Mouse (Mus musculus): ENCODE results near the gene Acsf3. TPM values are rescaled to one million over a fixed set of nuclear protein-coding genes. Genes with fewer than 3 reads are reported as not detected.

The Acsf3 gene
- polyA plus RNA-seq, 1 experiment from 2014 or later = 14.0 TPM

DNA sequence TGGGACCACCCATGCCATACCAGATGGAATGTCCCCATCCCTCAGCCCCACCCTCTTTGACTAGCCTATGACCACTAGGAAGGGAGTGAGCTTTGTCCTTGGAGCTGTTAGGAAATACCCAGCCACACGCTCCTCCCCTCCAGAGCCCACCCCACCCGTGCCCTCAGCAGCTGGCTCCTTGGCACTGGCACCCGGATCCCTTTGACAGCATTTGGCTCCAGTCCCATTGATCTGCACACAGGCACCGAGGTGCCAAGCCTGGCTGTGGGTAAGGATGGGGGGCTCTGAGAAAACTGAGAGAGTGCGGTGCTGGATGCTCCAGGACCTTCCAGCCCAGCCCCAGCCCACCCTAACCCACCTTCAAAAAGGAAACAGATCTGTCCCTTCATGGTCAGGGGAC lies 23.9 kb upstream of the Acsf3 start:
- no peak overlapping the region for H3K27ac ChIP-seq (replicated peaks; ENCODE audit: low read depth, low read length)
- H3K4me3 ChIP-seq (ENCODE audit: low read depth, low read length) = no peak overlapping the region
- H3K9ac ChIP-seq (ENCODE audit: low read depth, low read length) = no peak overlapping the region
- DNase-seq (ENCODE audit: low spot score) (no peak), ATAC-seq (ENCODE audit: low read depth) (no peak)
- no peaks in the 10 kb centered on the region for H3K9me3 ChIP-seq (ENCODE audit: control insufficient read depth, low read length)
- whole genome bisulfite sequencing = 68% methylated on average over 5 of the region's 5 CpGs
- no peaks in the 10 kb centered on the region for H3K36me3 ChIP-seq (ENCODE audit: control insufficient read depth, insufficient read depth, low read length)
- peaks cover 6% of the 10 kb centered on the region for H3K27me3 ChIP-seq (replicated peaks; ENCODE audit: control insufficient read depth, insufficient read depth, low read length)
- peaks cover 8% of the 10 kb centered on the region for H3K4me1 ChIP-seq (ENCODE audit: control insufficient read depth, insufficient read depth, low read length)
- H3K4me2 ChIP-seq (ENCODE audit: low read depth, low read length) = no peak overlapping the region

DNA sequence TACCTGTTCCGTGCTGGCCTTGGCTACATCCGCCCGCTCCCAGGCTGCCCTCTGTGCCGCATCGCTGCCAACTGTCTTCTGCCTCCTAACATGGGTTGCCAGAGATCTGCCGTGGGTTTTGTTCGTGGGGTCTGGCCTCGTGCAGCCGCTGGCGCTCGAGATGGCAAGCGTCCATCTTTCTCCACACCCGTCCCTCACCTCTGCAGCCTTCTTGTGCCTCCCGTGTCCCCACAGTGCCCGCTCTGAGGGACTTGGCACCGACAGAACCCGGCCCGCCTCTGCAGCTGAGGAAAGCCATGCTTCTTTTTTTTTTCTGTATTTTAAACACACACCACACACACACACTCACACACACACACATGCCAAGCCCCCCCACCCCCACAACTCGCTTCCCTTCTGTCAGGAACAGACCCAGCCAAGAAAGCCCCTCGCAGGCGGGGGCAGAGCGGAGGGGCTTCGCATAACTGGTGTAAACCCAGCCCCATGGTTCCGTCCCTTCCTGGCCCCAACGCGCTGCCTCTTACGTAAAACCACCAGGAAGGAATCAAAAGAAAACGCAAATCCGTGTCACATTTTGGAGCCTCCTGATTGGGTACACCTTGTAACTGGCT lies 23.1 kb upstream of the Acsf3 start:
- H3K36me3 ChIP-seq (ENCODE audit: control insufficient read depth, insufficient read depth, low read length) = no peaks in the 10 kb centered on the region
- ATAC-seq (ENCODE audit: low read depth) = no peak; the same call in 1 of the 2 replicates
- DNase-seq (ENCODE audit: low spot score) = no peak
- H3K4me1 ChIP-seq (ENCODE audit: control insufficient read depth, insufficient read depth, low read length) = peaks cover 3% of the 10 kb centered on the region; the same call in 1 of the 2 replicates
- no peak overlapping the region for H3K27ac ChIP-seq (replicated peaks; ENCODE audit: low read depth, low read length)
- WGBS = 86% methylated on average over 29 of the region's 29 CpGs
- no peak overlapping the region for H3K4me2 ChIP-seq (ENCODE audit: low read depth, low read length)
- no peak overlapping the region for H3K9ac ChIP-seq (ENCODE audit: low read depth, low read length)
- no peak overlapping the region for H3K4me3 ChIP-seq (ENCODE audit: low read depth, low read length)
- H3K9me3 ChIP-seq (ENCODE audit: control insufficient read depth, low read length) = no peaks in the 10 kb centered on the region
- H3K27me3 ChIP-seq (replicated peaks; ENCODE audit: control insufficient read depth, insufficient read depth, low read length) = no peaks in the 10 kb centered on the region; the same call in 1 of the 2 replicates

DNA sequence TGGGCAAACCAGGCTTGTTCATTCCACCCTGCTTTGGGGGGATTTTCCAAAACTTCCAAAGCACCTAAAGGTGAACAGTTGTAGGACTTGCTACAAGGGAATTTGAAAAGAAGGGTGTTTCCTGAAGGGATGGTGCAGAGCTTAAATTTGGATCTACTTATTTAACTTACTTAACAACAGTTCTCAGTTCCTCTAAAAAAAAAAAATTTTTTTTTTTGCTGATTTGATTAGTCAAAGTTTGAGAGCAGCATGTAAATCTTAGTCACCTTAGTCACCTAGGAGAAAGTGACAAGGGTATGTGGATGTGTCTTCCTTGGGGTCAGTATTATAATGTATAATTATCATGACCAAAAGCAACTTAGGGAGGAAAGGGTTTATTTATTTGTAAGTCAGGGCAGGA lies 16.7 kb upstream of the Acsf3 start:
- Histone ChIP-seq H3K27me3 (replicated peaks; ENCODE audit: control insufficient read depth, insufficient read depth, low read length) (no peaks in the 10 kb centered on the region), H3K4me2 (ENCODE audit: low read depth, low read length) (no peak overlapping the region), H3K9ac (ENCODE audit: low read depth, low read length) (no peak overlapping the region), H3K36me3 (ENCODE audit: control insufficient read depth, insufficient read depth, low read length) (no peaks in the 10 kb centered on the region), H3K9me3 (ENCODE audit: control insufficient read depth, low read length) (no peaks in the 10 kb centered on the region), H3K4me1 (ENCODE audit: control insufficient read depth, insufficient read depth, low read length) (no peaks in the 10 kb centered on the region), H3K27ac (replicated peaks; ENCODE audit: low read depth, low read length) (no peak overlapping the region), H3K4me3 (ENCODE audit: low read depth, low read length) (no peak overlapping the region)
- ATAC-seq (ENCODE audit: low read depth) (no peak), DNase-seq (ENCODE audit: low spot score) (no peak)

- no peak overlapping the region for H3K4me3 ChIP-seq (ENCODE audit: low read depth, low read length)
- H3K4me2 ChIP-seq (ENCODE audit: low read depth, low read length) = no peak overlapping the region
- H3K9me3 ChIP-seq (ENCODE audit: control insufficient read depth, low read length) = no peaks in the 10 kb centered on the region
- H3K27ac ChIP-seq (replicated peaks; ENCODE audit: low read depth, low read length) = no peak overlapping the region
- H3K27me3 ChIP-seq (replicated peaks; ENCODE audit: control insufficient read depth, insufficient read depth, low read length) = no peaks in the 10 kb centered on the region
- DNase-seq (ENCODE audit: low spot score) (no peak), ATAC-seq (ENCODE audit: low read depth) (no peak)
- 77% methylated on average over 7 of the region's 7 CpGs for WGBS
- no peaks in the 10 kb centered on the region for H3K36me3 ChIP-seq (ENCODE audit: control insufficient read depth, insufficient read depth, low read length)
- no peak overlapping the region for H3K9ac ChIP-seq (ENCODE audit: low read depth, low read length)
- H3K4me1 ChIP-seq (ENCODE audit: control insufficient read depth, insufficient read depth, low read length) = no peaks in the 10 kb centered on the region
Observed at GRCm38 (mm10) chr8:122760116-122760515, 15.2 kb upstream of the Acsf3 start.

DNA sequence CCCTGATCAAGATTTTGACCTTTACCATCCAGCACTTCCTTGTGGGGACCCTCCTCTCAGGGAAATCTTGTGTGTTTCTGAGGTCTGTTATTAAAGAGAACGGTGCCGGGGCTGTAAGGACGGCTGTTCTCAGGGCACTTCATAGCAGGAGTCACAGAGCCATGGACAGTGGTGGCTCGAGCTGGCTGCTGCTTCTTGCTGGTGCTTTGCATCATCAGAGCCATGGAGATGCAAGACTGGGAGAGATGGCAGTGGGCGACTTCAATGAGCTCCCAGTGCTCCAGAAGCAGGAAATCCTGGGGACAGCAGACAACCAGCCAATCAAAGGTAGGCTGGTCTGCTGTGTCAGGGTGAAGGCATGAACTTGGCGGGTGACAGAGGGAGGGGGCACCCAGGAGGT lies 14.2 kb upstream of the Acsf3 start:
- no peaks in the 10 kb centered on the region for H3K27me3 ChIP-seq (replicated peaks; ENCODE audit: control insufficient read depth, insufficient read depth, low read length)
- H3K4me3 ChIP-seq (ENCODE audit: low read depth, low read length) = no peak overlapping the region
- H3K36me3 ChIP-seq (ENCODE audit: control insufficient read depth, insufficient read depth, low read length) = no peaks in the 10 kb centered on the region
- H3K9me3 ChIP-seq (ENCODE audit: control insufficient read depth, low read length) = no peaks in the 10 kb centered on the region
- H3K9ac ChIP-seq (ENCODE audit: low read depth, low read length) = no peak overlapping the region
- ATAC-seq (ENCODE audit: low read depth) (no peak), DNase-seq (ENCODE audit: low spot score) (no peak)
- H3K27ac ChIP-seq (replicated peaks; ENCODE audit: low read depth, low read length) = no peak overlapping the region
- H3K4me2 ChIP-seq (ENCODE audit: low read depth, low read length) = no peak overlapping the region
- 72% methylated on average over 6 of the region's 6 CpGs for whole genome bisulfite sequencing
- no peaks in the 10 kb centered on the region for H3K4me1 ChIP-seq (ENCODE audit: control insufficient read depth, insufficient read depth, low read length)

- H3K36me3 ChIP-seq (ENCODE audit: control insufficient read depth, insufficient read depth, low read length) = no peaks in the 10 kb centered on the region
- no peak for ATAC-seq (ENCODE audit: low read depth)
- no peak overlapping the region for H3K27ac ChIP-seq (replicated peaks; ENCODE audit: low read depth, low read length)
- H3K4me1 ChIP-seq (ENCODE audit: control insufficient read depth, insufficient read depth, low read length) = no peaks in the 10 kb centered on the region
- 48% methylated on average over 12 of the region's 12 CpGs for WGBS
- no peak for DNase-seq (ENCODE audit: low spot score)
- H3K4me2 ChIP-seq (ENCODE audit: low read depth, low read length) = no peak overlapping the region
- H3K9me3 ChIP-seq (ENCODE audit: control insufficient read depth, low read length) = no peaks in the 10 kb centered on the region
- no peak overlapping the region for H3K4me3 ChIP-seq (ENCODE audit: low read depth, low read length)
- H3K27me3 ChIP-seq (replicated peaks; ENCODE audit: control insufficient read depth, insufficient read depth, low read length) = no peaks in the 10 kb centered on the region
- H3K9ac ChIP-seq (ENCODE audit: low read depth, low read length) = no peak overlapping the region
Observed at GRCm38 (mm10) chr8:122762731-122763266, 12.5 kb upstream of the Acsf3 start.

DNA sequence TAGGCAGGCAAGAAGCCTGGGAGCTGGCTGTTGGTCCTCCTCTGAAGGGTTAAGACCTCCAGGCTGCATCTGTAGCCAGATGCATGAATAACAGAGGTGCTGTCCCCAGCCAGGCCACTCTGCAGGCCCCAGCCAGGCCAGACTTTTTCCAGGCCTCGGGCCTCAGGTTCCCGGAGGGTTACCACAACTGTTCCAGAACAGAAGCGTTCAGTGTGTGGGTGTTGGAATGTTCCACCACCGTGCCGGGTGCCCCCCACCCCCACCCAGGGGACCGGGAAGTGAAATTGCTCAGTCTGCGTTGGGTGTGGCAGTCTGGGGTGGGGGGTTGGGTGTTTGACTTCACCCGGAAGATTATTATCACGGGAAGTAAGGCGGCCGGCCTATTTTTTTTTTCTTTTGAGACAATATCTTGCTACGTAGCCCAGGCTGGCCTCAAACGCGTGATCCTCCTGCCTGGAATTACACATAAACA lies 12.0 kb upstream of the Acsf3 start:
- 75% methylated on average over 14 of the region's 14 CpGs for WGBS
- ATAC-seq (ENCODE audit: low read depth) (no peak), DNase-seq (ENCODE audit: low spot score) (no peak)
- Histone ChIP-seq H3K27me3 (replicated peaks; ENCODE audit: control insufficient read depth, insufficient read depth, low read length) (no peaks in the 10 kb centered on the region), H3K9ac (ENCODE audit: low read depth, low read length) (no peak overlapping the region), H3K9me3 (ENCODE audit: control insufficient read depth, low read length) (no peaks in the 10 kb centered on the region), H3K4me1 (ENCODE audit: control insufficient read depth, insufficient read depth, low read length) (no peaks in the 10 kb centered on the region), H3K4me2 (ENCODE audit: low read depth, low read length) (no peak overlapping the region), H3K27ac (replicated peaks; ENCODE audit: low read depth, low read length) (no peak overlapping the region), H3K36me3 (ENCODE audit: control insufficient read depth, insufficient read depth, low read length) (no peaks in the 10 kb centered on the region), H3K4me3 (ENCODE audit: low read depth, low read length) (no peak overlapping the region)

GRCm38 (mm10) chr8:122764790-122765474 lies 10.4 kb upstream of the Acsf3 start:
- H3K4me1 ChIP-seq (ENCODE audit: control insufficient read depth, insufficient read depth, low read length) = no peaks in the 10 kb centered on the region
- 80% methylated on average over 7 of the region's 7 CpGs for WGBS
- no peak overlapping the region for H3K4me2 ChIP-seq (ENCODE audit: low read depth, low read length)
- ATAC-seq (ENCODE audit: low read depth) (no peak), DNase-seq (ENCODE audit: low spot score) (no peak)
- H3K9me3 ChIP-seq (ENCODE audit: control insufficient read depth, low read length) = no peaks in the 10 kb centered on the region
- H3K27ac ChIP-seq (replicated peaks; ENCODE audit: low read depth, low read length) = no peak overlapping the region
- no peak overlapping the region for H3K9ac ChIP-seq (ENCODE audit: low read depth, low read length)
- no peaks in the 10 kb centered on the region for H3K36me3 ChIP-seq (ENCODE audit: control insufficient read depth, insufficient read depth, low read length)
- H3K4me3 ChIP-seq (ENCODE audit: low read depth, low read length) = no peak overlapping the region
- no peaks in the 10 kb centered on the region for H3K27me3 ChIP-seq (replicated peaks; ENCODE audit: control insufficient read depth, insufficient read depth, low read length)

DNA sequence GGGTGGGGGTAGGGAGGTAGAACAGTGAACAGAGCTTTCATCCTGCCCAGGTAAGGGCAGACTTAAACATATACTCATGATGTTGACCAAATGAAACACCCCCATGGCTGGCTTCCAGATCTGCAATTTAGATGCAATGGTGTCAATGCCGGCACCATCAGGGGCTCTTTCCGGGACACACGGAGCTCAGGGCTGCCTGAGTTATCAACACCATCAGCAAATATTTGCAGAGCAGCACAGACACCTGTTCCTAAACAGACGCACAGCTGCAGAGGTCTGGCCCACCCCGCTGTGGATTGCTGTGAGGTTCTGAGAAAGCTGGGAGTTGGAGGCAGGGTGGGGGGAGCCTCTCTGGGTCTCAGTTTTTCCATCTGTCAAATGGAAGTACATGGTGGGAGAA lies 9.1 kb upstream of the Acsf3 start:
- no peak for ATAC-seq (ENCODE audit: low read depth)
- Histone ChIP-seq H3K9me3 (ENCODE audit: control insufficient read depth, low read length) (no peaks in the 10 kb centered on the region), H3K9ac (ENCODE audit: low read depth, low read length) (no peak overlapping the region), H3K4me3 (ENCODE audit: low read depth, low read length) (no peak overlapping the region), H3K4me1 (ENCODE audit: control insufficient read depth, insufficient read depth, low read length) (no peaks in the 10 kb centered on the region), H3K27me3 (replicated peaks; ENCODE audit: control insufficient read depth, insufficient read depth, low read length) (no peaks in the 10 kb centered on the region), H3K27ac (replicated peaks; ENCODE audit: low read depth, low read length) (no peak overlapping the region), H3K36me3 (ENCODE audit: control insufficient read depth, insufficient read depth, low read length) (no peaks in the 10 kb centered on the region), H3K4me2 (ENCODE audit: low read depth, low read length) (no peak overlapping the region)
- WGBS = 66% methylated on average over 5 of the region's 5 CpGs
- DNase-seq (ENCODE audit: low spot score) = no peak

Data from embryonic facial prominence, embryonic 14.5 days (tissue).